Mouse (Mus musculus): ENCODE data around the gene Max. TPM values are rescaled to one million over a fixed set of nuclear protein-coding genes. Genes with fewer than 3 reads are reported as not detected.

Gene Max
- polyA plus RNA-seq, 1 experiment from 2014 or later, result 26.4 TPM

DNA sequence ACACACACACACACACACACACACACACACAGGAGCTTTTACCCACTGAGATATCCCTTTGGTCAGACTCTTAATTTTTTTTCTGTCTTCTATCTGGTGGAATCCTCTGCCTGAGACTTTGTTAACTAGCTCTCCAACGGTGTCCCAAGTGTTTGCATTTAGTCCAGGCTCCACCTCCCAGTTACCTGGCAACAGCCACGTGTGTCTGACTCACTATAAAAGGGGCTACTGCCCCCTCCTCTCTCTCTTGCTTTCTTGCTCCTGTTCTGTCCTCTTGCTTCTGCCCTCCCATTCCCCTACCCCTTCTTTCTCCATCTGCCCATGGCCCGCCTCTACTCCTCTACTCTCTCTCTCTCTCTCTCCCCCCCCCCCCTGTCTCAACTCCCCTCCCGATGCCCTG is 3.9 kb upstream of the Max start:
- H3K9me3 ChIP-seq (replicated peaks; ENCODE audit: control insufficient read depth, low read length), result no peaks in the 10 kb centered on the region
- no peak overlapping the region for H3K27ac ChIP-seq (ENCODE audit: low read depth, low read length)
- no peak for ATAC-seq (replicated peaks; ENCODE audit: insufficient number of reproducible peaks, low FRiP score, low TSS enrichment)
- H3K4me1 ChIP-seq (ENCODE audit: control insufficient read depth, insufficient read depth, low read length), result peaks cover 2% of the 10 kb centered on the region
- no peak overlapping the region for H3K9ac ChIP-seq (ENCODE audit: low read depth, low read length)
- H3K27me3 ChIP-seq (ENCODE audit: control insufficient read depth, insufficient read depth, low read length), result no peaks in the 10 kb centered on the region
- no peak overlapping the region for H3K4me3 ChIP-seq (ENCODE audit: low read depth, low read length)
- H3K4me2 ChIP-seq, result no peak overlapping the region
- WGBS (ENCODE audit: insufficient replicate concordance), result 17% methylated on average over 4 of the region's 4 CpGs
- H3K36me3 ChIP-seq (ENCODE audit: control insufficient read depth, insufficient read depth, low read length), result no peaks in the 10 kb centered on the region

DNA sequence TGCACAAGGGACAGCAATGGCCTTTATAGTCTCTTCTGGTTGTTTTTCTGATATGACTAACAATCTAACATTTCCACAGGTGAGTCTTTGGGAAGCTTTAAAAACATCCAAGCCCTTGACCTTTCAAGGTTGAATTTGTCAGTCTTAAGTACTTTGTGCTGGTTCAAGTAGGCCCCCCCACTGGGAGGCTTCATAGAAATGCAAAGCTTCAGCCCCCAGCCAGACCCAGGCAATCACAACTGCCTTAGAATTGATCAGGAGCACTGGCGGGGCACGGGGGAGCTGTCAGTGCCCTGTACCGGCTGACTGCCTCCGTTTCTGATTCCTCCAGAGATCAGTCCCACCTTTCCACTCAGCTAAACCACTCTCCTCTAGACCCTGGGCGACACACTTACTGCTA is 3.1 kb upstream of the Max start:
- 27% methylated on average over 5 of the region's 5 CpGs for WGBS (ENCODE audit: insufficient replicate concordance)
- Histone ChIP-seq H3K4me3 (ENCODE audit: low read depth, low read length) (no peak overlapping the region), H3K9ac (ENCODE audit: low read depth, low read length) (no peak overlapping the region), H3K4me2 (no peak overlapping the region), H3K9me3 (replicated peaks; ENCODE audit: control insufficient read depth, low read length) (no peaks in the 10 kb centered on the region), H3K36me3 (ENCODE audit: control insufficient read depth, insufficient read depth, low read length) (no peaks in the 10 kb centered on the region), H3K27me3 (ENCODE audit: control insufficient read depth, insufficient read depth, low read length) (no peaks in the 10 kb centered on the region), H3K27ac (ENCODE audit: low read depth, low read length) (no peak overlapping the region), H3K4me1 (ENCODE audit: control insufficient read depth, insufficient read depth, low read length) (peaks cover 4% of the 10 kb centered on the region)
- ATAC-seq (replicated peaks; ENCODE audit: insufficient number of reproducible peaks, low FRiP score, low TSS enrichment), result no peak

DNA sequence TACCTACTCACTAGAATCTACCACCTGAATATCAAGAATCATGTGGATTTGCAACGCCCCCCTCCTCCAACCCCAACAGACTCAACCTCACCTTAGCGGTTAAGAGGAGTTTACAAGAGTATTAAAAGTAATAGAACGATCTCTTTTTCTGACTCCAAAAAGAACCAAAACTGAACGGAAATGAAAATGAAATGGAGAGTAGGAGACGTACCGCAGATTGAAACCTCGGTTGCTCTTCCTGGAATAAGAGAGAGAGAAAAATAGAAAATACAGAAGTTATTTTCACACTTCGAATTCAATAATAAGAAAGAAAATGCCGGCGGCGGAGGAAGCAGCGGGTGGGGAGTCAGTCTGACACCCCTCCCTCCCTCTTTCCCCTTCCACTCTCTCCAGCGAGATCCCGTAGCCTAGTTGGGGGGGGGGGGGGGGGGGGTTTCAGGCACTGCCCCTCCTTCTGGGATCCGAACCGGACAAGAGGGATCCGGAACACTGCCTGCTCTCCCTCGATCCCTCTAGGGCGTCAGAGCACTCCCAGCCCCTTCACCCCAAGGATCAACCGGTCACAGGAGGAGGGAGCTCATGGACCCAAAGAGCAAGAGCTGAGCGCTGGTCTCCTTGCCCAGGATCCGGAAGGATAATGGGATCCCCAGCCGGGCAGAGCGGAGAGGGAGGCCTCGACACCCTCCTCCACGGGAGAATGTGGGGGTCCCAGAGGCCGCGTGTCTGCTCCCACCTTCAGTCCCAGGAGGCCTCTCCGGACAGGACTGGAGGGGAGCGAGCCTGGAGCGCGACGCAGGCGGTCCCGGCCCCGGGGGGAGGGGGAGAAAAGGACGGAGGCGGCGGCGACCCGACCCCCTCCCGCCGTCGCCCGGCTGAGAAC is 709 bp downstream of the Max start:
- Histone ChIP-seq H3K27me3 (ENCODE audit: control insufficient read depth, insufficient read depth, low read length) (no peaks in the 10 kb centered on the region), H3K4me2 (peak overlapping the region; percentile 88), H3K27ac (ENCODE audit: low read depth, low read length) (peak overlapping the region; percentile 66), H3K4me1 (ENCODE audit: control insufficient read depth, insufficient read depth, low read length) (peaks cover 4% of the 10 kb centered on the region), H3K9ac (ENCODE audit: low read depth, low read length) (peak overlapping the region; percentile 91), H3K4me3 (ENCODE audit: low read depth, low read length) (peak overlapping the region; percentile 98), H3K9me3 (replicated peaks; ENCODE audit: control insufficient read depth, low read length) (no peaks in the 10 kb centered on the region), H3K36me3 (ENCODE audit: control insufficient read depth, insufficient read depth, low read length) (peaks cover 2% of the 10 kb centered on the region; the same call in 1 of the 2 replicates)
- ATAC-seq (replicated peaks; ENCODE audit: insufficient number of reproducible peaks, low FRiP score, low TSS enrichment), result peak; percentile 6; the same call in 1 of the 2 replicates
- 7% methylated on average over 27 of the region's 45 CpGs for WGBS (ENCODE audit: insufficient replicate concordance)

DNA sequence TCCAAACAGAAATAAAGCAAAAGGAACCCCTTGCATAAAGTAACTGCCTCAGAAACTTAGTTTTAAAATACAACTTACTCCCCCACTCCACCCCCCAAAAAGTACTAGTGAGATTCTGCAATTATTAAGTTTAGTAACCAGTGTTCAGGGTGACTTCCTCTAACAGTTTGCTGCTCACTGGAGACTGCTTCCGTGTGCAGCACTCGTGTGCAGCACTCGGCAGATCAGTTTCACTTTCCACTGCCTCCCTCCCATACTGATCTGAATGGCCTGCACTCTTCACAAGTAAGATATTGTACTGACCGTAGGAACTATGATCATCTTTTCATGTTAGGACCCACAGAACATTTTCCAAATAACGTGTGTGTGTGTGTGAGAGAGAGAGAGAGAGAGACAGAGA is 4.3 kb downstream of the Max start:
- no peak overlapping the region for H3K9ac ChIP-seq (ENCODE audit: low read depth, low read length)
- no peaks in the 10 kb centered on the region for H3K9me3 ChIP-seq (replicated peaks; ENCODE audit: control insufficient read depth, low read length)
- ATAC-seq (replicated peaks; ENCODE audit: insufficient number of reproducible peaks, low FRiP score, low TSS enrichment), result no peak
- H3K27ac ChIP-seq (ENCODE audit: low read depth, low read length), result no peak overlapping the region
- peaks cover 17% of the 10 kb centered on the region for H3K36me3 ChIP-seq (ENCODE audit: control insufficient read depth, insufficient read depth, low read length)
- H3K4me1 ChIP-seq (ENCODE audit: control insufficient read depth, insufficient read depth, low read length), result peaks cover 4% of the 10 kb centered on the region; the same call in 1 of the 2 replicates
- H3K27me3 ChIP-seq (ENCODE audit: control insufficient read depth, insufficient read depth, low read length), result no peaks in the 10 kb centered on the region
- H3K4me3 ChIP-seq (ENCODE audit: low read depth, low read length), result no peak overlapping the region
- H3K4me2 ChIP-seq, result no peak overlapping the region
- WGBS (ENCODE audit: insufficient replicate concordance), result 83% methylated on average over 5 of the region's 5 CpGs

DNA sequence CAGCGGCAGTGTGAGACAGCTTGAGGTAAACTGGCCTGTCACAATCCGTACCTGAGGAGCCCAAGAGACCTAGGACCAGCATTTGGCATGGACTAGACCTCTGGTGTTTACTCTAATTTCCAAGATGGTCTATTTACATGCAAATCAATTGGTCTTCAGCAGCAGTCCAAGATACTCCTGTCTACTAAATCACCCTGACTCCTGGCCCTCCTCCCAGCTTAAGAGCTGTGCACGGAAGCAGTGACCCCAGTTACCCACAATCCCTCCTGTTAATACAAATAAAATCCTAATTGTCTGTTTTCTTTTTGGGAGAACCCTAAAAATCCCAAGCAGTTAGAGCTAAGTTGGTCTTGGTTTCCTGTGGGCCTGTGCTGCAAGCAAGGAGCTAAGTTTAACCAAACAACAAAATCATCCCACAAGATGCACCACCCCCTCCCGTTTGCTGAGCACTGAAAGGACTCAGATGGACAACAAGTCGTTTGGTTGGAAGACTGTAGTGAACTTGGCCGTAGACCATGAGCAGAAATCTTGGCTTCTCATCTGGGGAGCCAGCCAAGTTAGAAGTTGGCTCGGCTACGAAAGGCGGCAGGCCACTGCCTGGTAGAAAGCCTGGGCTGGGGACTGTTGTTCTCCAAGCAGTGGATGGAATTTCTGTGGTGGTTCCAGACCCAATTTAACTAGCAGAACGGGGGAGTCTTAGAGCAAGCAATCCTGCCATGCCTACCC is 7.1 kb downstream of the Max start:
- H3K27me3 ChIP-seq (ENCODE audit: control insufficient read depth, insufficient read depth, low read length), result no peaks in the 10 kb centered on the region
- H3K4me3 ChIP-seq (ENCODE audit: low read depth, low read length), result no peak overlapping the region
- no peak overlapping the region for H3K4me2 ChIP-seq
- whole genome bisulfite sequencing (ENCODE audit: insufficient replicate concordance), result 78% methylated on average over 10 of the region's 10 CpGs
- H3K27ac ChIP-seq (ENCODE audit: low read depth, low read length), result no peak overlapping the region
- no peak for ATAC-seq (replicated peaks; ENCODE audit: insufficient number of reproducible peaks, low FRiP score, low TSS enrichment)
- peaks cover 26% of the 10 kb centered on the region for H3K36me3 ChIP-seq (ENCODE audit: control insufficient read depth, insufficient read depth, low read length)
- no peak overlapping the region for H3K9ac ChIP-seq (ENCODE audit: low read depth, low read length)
- no peaks in the 10 kb centered on the region for H3K4me1 ChIP-seq (ENCODE audit: control insufficient read depth, insufficient read depth, low read length)
- no peaks in the 10 kb centered on the region for H3K9me3 ChIP-seq (replicated peaks; ENCODE audit: control insufficient read depth, low read length)

DNA sequence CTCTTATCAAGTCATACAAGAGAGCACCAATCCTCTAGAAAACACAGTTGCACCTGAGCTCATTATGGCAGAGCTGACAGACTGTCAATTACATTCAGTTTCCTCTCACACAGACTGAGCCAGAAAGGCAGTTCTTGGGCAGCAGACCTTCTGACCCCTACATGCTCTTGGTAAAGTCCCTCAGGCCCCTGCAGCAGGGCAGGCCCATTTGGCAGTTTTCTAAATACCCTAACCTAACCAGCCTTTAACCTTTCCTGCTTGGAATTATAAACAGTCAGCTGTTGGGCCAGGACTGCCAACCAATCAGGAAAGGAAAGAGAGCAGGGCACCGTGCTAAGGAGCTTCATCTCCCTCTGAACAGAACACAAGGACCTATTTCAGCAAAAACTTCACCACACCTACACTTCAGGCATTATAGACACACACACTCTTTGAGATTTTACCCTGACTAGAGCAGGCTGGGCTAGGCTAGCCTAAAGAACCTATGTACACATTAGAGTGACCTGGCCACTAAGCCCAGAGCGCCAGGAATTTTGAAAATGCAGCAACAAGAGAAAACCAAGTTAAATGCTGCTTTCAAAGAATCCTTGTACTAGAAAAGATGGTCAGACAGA is 8.1 kb downstream of the Max start:
- WGBS (ENCODE audit: insufficient replicate concordance), result 83% methylated on average over 2 of the region's 2 CpGs
- H3K9me3 ChIP-seq (replicated peaks; ENCODE audit: control insufficient read depth, low read length), result no peaks in the 10 kb centered on the region
- no peak for ATAC-seq (replicated peaks; ENCODE audit: insufficient number of reproducible peaks, low FRiP score, low TSS enrichment)
- H3K4me1 ChIP-seq (ENCODE audit: control insufficient read depth, insufficient read depth, low read length), result peaks cover 4% of the 10 kb centered on the region; the same call in 1 of the 2 replicates
- no peak overlapping the region for H3K4me3 ChIP-seq (ENCODE audit: low read depth, low read length)
- no peak overlapping the region for H3K9ac ChIP-seq (ENCODE audit: low read depth, low read length)
- H3K27ac ChIP-seq (ENCODE audit: low read depth, low read length), result no peak overlapping the region
- no peaks in the 10 kb centered on the region for H3K27me3 ChIP-seq (ENCODE audit: control insufficient read depth, insufficient read depth, low read length)
- H3K36me3 ChIP-seq (ENCODE audit: control insufficient read depth, insufficient read depth, low read length), result peaks cover 27% of the 10 kb centered on the region
- no peak overlapping the region for H3K4me2 ChIP-seq

DNA sequence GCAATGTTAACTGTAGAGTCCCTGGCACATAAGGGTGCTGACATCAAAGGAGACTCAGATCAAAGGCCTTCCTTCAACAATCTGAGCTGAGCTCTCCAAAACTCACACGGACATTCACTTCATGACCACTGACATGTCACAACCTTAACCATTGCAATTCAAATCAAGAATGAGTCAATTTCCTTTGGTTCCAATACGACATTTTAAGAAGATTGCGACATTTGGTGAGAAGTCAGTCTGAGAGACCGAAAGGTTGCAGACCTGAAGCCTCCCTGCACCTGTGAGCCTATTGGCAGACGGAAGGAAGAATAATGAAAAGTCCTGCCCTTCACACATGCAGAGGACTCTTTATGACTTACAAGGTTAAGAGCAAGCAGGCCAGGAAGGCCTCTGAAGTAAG is 11.7 kb downstream of the Max start:
- Histone ChIP-seq H3K27ac (ENCODE audit: low read depth, low read length) (no peak overlapping the region), H3K4me3 (ENCODE audit: low read depth, low read length) (no peak overlapping the region), H3K4me2 (no peak overlapping the region), H3K27me3 (ENCODE audit: control insufficient read depth, insufficient read depth, low read length) (no peaks in the 10 kb centered on the region), H3K36me3 (ENCODE audit: control insufficient read depth, insufficient read depth, low read length) (peaks cover 23% of the 10 kb centered on the region), H3K9me3 (replicated peaks; ENCODE audit: control insufficient read depth, low read length) (no peaks in the 10 kb centered on the region), H3K9ac (ENCODE audit: low read depth, low read length) (no peak overlapping the region), H3K4me1 (ENCODE audit: control insufficient read depth, insufficient read depth, low read length) (peaks cover 7% of the 10 kb centered on the region; the same call in 1 of the 2 replicates)
- 90% methylated on average over 5 of the region's 5 CpGs for WGBS (ENCODE audit: insufficient replicate concordance)
- no peak for ATAC-seq (replicated peaks; ENCODE audit: insufficient number of reproducible peaks, low FRiP score, low TSS enrichment)

DNA sequence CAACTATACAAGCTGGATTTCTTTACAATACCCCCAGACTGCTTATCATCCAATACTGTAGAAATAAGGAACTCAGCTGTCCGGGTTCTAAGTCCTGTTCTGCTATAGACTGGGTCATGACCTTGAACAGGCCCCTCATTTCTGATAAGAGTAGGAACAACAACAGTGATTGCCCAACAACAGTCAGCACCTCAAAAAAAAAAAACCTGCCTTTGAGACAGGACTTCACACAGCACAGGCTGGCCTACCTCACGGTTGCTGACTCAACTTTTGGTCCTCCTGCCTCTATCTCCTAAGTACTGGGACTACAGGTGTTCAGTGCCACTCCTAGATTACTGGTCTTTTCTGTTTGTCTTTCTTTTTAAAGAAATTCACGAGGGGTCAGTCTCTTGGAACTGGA is 13.2 kb downstream of the Max start:
- Histone ChIP-seq H3K9ac (ENCODE audit: low read depth, low read length) (no peak overlapping the region), H3K4me1 (ENCODE audit: control insufficient read depth, insufficient read depth, low read length) (peaks cover 7% of the 10 kb centered on the region; the same call in 1 of the 2 replicates), H3K27me3 (ENCODE audit: control insufficient read depth, insufficient read depth, low read length) (no peaks in the 10 kb centered on the region), H3K27ac (ENCODE audit: low read depth, low read length) (no peak overlapping the region), H3K4me2 (no peak overlapping the region), H3K4me3 (ENCODE audit: low read depth, low read length) (no peak overlapping the region), H3K9me3 (replicated peaks; ENCODE audit: control insufficient read depth, low read length) (no peaks in the 10 kb centered on the region), H3K36me3 (ENCODE audit: control insufficient read depth, insufficient read depth, low read length) (peaks cover 19% of the 10 kb centered on the region)
- no peak for ATAC-seq (replicated peaks; ENCODE audit: insufficient number of reproducible peaks, low FRiP score, low TSS enrichment)
- WGBS (ENCODE audit: insufficient replicate concordance), result 55% methylated on average over 3 of the region's 3 CpGs

All from heart, embryonic 11.5 days (tissue).